Mouse (Mus musculus) layer of hippocampus, adult 8-10 months (tissue): ENCODE data around the gene Nfix. TPM values are rescaled to one million over a fixed set of nuclear protein-coding genes. Genes with fewer than 3 reads are reported as not detected.

Experiments
- DNase-seq, 2 experiments: peaks; one replicate each; pipeline ENCODE4 v3.0.0; 2022; ENCODE audit warnings: low spot score in 2 of 2
- total RNA-seq, 4 experiments: library from RNA; stranded (reverse); gene quantifications; 2 replicates each; pipeline ENCODE4 v1.2.4; 2022

Gene Nfix
- total RNA-seq, 4 experiments from 2014 or later, result 453 to 552 (median 494) TPM

GRCm38 (mm10) chr8:84740895-84741843 is 59.0 kb downstream of the Nfix start:
- no peak for DNase-seq

- no peak for DNase-seq
These were observed 60.8 kb downstream of the Nfix start for GRCm38 (mm10) chr8:84739401-84739742.

GRCm38 (mm10) chr8:84738715-84739400 is 61.3 kb downstream of the Nfix start:
- DNase-seq, result no peak

- DNase-seq, result no peak
These were observed 61.9 kb downstream of the Nfix start for GRCm38 (mm10) chr8:84738266-84738665.

GRCm38 (mm10) chr8:84737608-84738007 is 62.5 kb downstream of the Nfix start:
- DNase-seq, result peak; percentile 68 to 78

DNA sequence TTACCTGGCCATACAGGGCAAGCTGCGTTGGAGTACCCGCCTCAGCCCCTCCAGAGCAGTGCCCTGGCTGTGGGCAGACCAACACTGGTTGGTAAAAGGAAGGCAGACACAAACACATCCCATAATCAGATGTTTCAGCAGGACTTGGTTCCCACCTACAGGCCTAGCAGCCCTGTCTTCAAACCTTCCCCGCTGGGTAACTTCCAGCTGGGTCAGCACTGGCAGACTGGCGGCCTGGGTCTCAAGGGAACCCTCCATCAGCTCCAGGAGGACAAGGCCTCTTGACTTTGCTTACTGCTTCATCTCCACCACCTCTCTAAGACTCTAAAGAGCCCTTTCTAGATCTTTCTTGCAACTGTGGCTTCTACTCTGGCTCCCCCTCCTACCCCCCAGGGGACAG is 63.6 kb downstream of the Nfix start:
- DNase-seq, result no peak

GRCm38 (mm10) chr8:84735597-84735996 is 64.5 kb downstream of the Nfix start:
- DNase-seq, result no peak

DNA sequence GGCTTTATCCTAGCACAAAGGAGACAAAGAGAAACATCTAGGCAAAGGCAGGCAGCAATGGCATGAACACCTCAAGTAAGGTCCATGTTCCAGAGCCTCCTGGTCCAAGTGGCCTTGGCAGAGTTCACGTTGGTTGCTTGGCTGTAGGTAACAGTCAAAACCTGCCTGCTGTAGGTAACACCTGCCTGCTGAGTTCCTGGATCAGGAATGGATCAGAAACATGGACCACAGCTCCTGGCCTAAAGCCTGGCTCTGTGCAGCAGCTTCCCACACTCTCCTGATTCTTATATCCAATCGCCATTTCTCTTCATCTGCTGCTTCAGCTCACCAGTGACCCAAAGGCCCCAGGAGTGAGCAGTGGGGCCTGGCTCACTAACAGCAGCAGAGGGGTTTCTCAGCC is 65.5 kb downstream of the Nfix start:
- no peak for DNase-seq

GRCm38 (mm10) chr8:84733959-84734358 is 66.2 kb downstream of the Nfix start:
- DNase-seq, result no peak

- DNase-seq, result no peak
These were observed 67.1 kb downstream of the Nfix start for GRCm38 (mm10) chr8:84732996-84733395.

DNA sequence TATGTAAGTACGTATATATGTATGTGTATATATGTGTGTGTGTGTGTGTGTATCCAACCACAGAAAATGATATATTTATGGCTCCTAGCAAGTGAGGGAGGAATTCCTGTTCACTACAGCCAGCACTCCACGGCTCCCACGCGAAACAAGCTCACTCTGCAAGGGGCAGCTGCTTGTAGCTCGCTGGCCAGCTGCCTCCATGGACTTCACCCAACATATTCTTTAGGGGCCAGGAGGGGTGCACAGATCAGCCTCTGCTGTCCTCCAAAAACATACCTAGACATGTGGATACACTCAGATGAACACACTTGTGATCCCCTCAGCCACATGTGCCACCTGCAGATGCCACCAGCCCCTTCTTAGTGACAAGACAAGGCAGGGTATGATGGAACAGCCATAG is 67.6 kb downstream of the Nfix start:
- DNase-seq, result no peak

- no peak for DNase-seq
These were observed 68.6 kb downstream of the Nfix start for GRCm38 (mm10) chr8:84731371-84732177.

DNA sequence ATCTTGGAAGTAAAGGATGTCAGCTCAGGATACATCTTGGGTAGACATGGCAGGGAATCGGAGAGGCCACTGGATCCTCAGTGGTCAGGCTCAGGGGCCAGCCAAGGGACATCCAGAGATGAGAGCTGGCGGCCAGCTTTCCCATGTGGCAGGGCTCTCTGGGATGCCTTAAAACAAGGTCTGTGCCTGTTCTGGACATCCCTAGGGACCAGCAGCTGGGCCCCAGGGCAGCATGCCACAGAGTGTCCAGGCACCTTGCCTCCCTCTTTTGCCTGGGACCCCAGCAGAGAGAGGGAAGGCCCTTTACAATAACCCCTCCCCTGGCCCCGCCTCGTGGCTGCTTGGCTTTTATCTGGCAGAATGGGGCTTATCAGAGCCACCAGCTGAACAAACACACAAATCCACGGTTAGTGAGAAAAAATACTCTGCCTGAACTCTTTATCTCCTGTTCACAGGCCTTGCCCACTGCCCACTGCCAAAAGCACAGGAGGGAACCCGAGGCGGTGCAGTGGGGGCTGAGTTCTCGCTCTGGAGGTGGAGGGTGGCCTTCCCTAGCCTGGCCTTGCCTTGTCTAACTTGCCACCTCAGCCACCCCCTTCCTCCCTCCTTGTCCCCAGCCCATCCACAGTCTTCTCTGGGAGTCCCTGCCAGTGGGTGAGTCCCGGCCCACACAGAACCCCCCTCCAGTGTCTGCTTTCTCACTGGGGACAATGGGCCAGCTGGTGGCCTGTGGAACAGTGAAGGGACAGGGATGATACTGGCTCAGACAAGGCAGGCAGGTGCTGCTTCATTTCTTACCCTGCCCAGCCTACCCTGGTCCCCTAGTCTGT is 69.4 kb downstream of the Nfix start:
- no peak for DNase-seq

GRCm38 (mm10) chr8:84729921-84730362 is 70.2 kb downstream of the Nfix start:
- peak; percentile 59 to 63 for DNase-seq

GRCm38 (mm10) chr8:84728474-84728873 is 71.7 kb downstream of the Nfix start:
- peak in 1 of 2 experiments; percentile 59 for DNase-seq

DNA sequence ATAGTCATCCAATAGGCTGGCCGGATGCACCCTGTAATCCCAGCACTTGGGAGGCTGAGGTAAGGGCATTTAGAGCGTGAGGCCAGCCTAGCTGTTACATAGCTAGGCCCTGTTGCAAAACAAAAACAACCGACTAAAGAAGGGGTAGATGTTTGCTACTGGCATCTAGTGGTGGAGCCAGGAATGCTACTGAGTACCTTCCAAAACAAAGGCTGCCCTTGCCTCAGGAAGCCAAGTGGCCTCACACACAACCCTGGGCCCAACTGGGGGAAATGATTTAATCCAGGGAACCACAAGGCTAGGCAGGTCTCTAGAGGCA is 74.2 kb downstream of the Nfix start:
- DNase-seq, result no peak

GRCm38 (mm10) chr8:84725246-84725940 is 74.8 kb downstream of the Nfix start:
- DNase-seq, result no peak

DNA sequence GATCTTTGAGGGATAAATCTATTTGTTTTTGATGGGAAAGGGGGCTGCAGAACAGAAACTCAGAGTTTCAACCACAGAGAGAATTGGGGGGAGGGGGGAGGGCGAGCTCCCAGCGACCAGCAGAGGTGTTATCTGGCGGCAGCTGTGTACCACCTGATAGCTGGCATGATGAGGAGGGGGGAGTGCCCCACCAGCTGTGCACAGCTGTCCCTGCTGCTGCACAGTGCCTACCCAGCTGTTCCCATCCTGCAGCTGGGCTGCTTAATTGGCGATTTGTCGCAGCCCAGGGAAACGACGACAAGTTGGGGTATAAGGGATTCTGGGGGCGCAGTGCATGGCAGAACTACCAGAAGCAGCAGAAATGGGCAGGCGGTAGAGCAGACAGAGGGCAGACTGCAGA is 75.5 kb downstream of the Nfix start:
- DNase-seq, result no peak

DNA sequence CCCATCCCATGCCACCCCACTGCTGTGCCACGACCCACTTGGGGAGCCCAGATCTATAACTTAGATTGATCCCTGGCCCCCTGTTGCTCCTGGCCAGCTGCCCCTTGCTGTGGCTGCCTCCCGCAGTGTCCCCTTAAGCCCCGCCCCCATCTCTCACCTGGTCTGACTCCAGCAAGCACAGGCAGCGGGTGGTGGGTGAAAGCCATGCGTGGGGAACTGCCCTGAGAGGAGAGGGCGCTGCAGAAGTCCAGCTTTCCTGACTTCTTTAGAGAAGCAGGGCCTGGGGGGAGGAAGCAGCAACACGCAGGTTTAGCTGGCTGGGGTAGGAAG is 76.6 kb downstream of the Nfix start:
- no peak for DNase-seq

DNA sequence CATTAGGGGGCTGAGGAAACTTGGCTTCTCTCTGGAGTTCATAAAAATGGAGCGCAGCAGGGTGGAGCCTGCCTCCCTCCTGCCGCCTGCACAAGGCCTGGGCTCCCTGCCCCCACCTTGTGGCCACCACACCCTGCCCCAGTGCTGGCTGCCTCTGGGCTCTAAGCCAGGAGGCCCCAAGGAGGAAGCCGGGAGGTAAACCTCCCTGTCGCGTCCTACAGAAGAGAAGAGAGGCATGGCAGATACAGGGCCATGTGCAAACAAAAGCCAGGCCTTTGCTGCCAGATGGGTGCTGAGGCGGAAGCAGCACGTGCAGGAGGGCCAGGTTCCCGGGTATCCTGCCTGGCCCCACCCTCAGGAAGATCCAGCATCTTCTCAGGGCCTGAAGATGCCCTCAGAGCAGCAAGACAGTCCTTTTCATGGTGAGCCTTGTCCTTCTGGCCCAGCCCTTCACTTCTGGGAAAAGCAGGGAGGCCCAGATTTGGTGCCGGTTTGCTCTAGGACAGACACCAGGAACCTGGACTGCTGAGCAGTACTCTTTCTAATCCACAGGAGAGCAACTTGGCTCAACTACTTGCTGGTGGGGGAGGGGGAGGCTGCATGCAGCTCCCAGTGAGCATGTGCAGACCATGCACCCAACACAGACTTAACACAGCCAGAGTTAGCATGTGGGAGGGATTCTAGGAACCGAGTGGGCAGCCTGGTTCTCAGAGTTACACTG is 77.1 kb downstream of the Nfix start, which contains the start of gene G430095P16Rik:
TSS of gene G430095P16Rik (plus strand) at position 158 of the 721 bp plus-strand sequence.
- peak; percentile 55 to 68 for DNase-seq
